Mouse (Mus musculus): ENCODE results near the gene Stip1. TPM values are rescaled to one million over a fixed set of nuclear protein-coding genes. Genes with fewer than 3 reads are reported as not detected.
A peak's percentile ranks its signal among the peaks of the same experiment; 100 is the strongest.

The Stip1 gene
- polyA plus RNA-seq, 1 experiment from 2014 or later = 51.4 TPM

GRCm38 (mm10) chr19:6990712-6991111 lies 49.1 kb downstream of the Stip1 start:
- Histone ChIP-seq H3K4me1 (ENCODE audit: insufficient read depth) (peaks cover 46% of the 10 kb centered on the region), H3K27me3 (ENCODE audit: insufficient read depth, low read length) (no peaks in the 10 kb centered on the region), H3K9ac (replicated peaks) (no peak overlapping the region), H3K27ac (ENCODE audit: low read depth) (no peak overlapping the region), H3K4me3 (ENCODE audit: low read depth, low read length) (no peak overlapping the region), H3K9me3 (ENCODE audit: low read length) (no peaks in the 10 kb centered on the region), H3K4me2 (ENCODE audit: low read depth, low read length) (no peak overlapping the region), H3K36me3 (replicated peaks; ENCODE audit: insufficient read depth, low read length) (0 out of 2 replicates have a peak, but pooled peaks cover 2% of the 10 kb centered on the region)
- ATAC-seq = no peak
- WGBS (ENCODE audit: insufficient replicate concordance) = 81% methylated on average over 6 of the region's 6 CpGs
- DNase-seq = no peak
- no peak for TF ChIP-seq EP300 (IDR thresholded peaks at IDR 0.05; ENCODE audit: low read depth)
- no peak for TF ChIP-seq CTCF (IDR thresholded peaks at IDR 0.05; ENCODE audit: low read depth)

DNA sequence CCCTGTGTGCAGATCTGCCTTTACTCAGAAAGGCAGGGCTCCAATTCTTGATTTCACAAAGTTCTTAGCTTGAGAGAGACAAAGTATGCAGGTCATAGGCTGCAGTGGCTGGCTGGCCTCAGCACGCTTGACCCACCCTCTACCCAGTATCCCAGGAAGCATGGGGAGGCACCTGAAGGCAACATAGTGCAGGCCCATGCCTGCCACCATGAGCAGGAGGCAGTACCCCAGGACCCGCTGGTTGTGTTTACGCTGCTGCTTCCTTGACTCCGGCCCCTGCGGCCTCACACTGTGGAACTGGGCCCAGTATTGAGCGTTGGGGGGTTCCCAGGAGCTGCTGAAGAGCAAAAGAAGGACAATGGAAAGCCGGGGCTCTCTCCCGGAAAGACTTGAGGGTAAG lies 50.5 kb downstream of the Stip1 start:
- H3K27me3 ChIP-seq (ENCODE audit: insufficient read depth, low read length) = no peaks in the 10 kb centered on the region
- 91% methylated on average over 8 of the region's 8 CpGs for WGBS (ENCODE audit: insufficient replicate concordance)
- no peak for TF ChIP-seq CTCF (IDR thresholded peaks at IDR 0.05; ENCODE audit: low read depth)
- H3K36me3 ChIP-seq (replicated peaks; ENCODE audit: insufficient read depth, low read length) = peaks cover 8% of the 10 kb centered on the region; the same call in 1 of the 2 replicates
- H3K9ac ChIP-seq (replicated peaks) = no peak overlapping the region
- no peak overlapping the region for H3K4me3 ChIP-seq (ENCODE audit: low read depth, low read length)
- H3K9me3 ChIP-seq (ENCODE audit: low read length) = no peaks in the 10 kb centered on the region
- DNase-seq (no peak), ATAC-seq (no peak)
- no peak overlapping the region for H3K27ac ChIP-seq (ENCODE audit: low read depth)
- H3K4me1 ChIP-seq (ENCODE audit: insufficient read depth) = peaks cover 36% of the 10 kb centered on the region
- no peak overlapping the region for H3K4me2 ChIP-seq (ENCODE audit: low read depth, low read length)

DNA sequence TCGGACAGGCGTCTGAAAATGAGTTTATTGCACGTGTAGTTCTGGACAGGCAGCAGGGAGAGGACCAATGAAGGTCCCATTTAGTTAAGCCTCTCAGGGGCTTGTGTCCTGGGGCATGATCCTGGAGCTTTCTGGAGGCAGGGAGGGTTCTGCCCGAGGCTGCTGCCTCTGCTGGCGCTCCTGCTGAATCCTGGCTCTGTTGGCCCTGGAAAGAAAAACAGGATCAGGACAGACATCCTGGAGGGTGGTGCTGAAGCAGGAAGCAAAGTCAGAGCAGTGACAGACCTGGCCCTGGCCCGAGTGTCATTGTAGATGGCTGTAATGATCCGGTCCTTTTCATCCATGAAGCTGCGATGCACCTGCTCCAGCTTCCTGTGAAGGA lies 51.9 kb downstream of the Stip1 start:
- Histone ChIP-seq H3K27me3 (ENCODE audit: insufficient read depth, low read length) (no peaks in the 10 kb centered on the region), H3K4me1 (ENCODE audit: insufficient read depth) (peaks cover 31% of the 10 kb centered on the region), H3K9me3 (ENCODE audit: low read length) (no peaks in the 10 kb centered on the region), H3K27ac (ENCODE audit: low read depth) (peak overlapping the region; percentile 48; the same call in 1 of the 2 replicates), H3K9ac (replicated peaks) (peak overlapping the region; percentile 75), H3K4me2 (ENCODE audit: low read depth, low read length) (peak overlapping the region; percentile 98), H3K36me3 (replicated peaks; ENCODE audit: insufficient read depth, low read length) (peaks cover 16% of the 10 kb centered on the region; the same call in 1 of the 2 replicates), H3K4me3 (ENCODE audit: low read depth, low read length) (peak overlapping the region; percentile 77)
- TF ChIP-seq CTCF (IDR thresholded peaks at IDR 0.05; ENCODE audit: low read depth) = no peak
- no peak for TF ChIP-seq EP300 (IDR thresholded peaks at IDR 0.05; ENCODE audit: low read depth)
- peak; percentile 24 for DNase-seq
- no peak for ATAC-seq
- 9% methylated on average over 8 of the region's 8 CpGs for WGBS (ENCODE audit: insufficient replicate concordance)

DNA sequence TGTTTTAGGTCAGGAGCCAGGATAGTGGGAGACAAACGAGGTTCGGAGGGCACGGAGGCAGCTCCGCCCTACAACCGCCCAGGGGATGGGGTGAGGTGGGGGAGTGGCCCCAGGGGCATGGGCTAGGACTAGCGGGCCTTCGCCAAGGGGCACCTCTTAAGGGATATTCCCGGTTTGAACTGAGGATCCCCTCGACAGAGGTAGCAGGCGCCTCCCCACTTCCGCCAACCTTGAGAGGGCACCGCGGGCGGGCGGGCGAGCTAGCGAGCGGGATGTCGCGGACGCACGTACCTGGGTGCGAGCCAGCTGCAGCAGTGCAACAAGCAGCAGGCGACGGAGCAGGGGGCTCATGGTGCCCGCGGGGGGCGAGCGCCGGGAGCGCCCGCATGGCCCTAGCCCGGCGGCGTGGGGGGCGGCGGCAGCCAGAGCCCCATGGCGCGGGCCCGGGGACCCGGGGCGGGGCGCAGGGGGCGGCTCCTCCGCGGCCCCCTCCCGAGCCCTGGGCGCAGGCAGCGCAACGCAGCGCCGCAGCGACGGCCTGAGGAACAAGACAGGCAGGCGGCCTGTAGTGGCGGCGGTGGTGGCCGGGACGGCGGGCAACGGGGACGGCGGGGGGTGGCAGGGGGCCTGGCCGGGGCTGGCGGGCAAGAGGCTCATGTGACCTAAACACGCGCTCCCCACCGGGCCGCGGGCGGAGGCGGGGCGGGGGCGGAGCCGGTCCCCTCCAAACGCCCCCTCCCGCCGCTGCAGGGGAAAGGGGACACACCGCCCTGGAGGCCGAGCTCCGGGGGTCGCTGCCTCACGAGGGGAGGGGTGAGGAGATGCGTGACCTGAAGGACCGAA lies 52.5 kb downstream of the Stip1 start, which contains the start of gene Vegfb:
Gene Vegfb, minus strand, starts transcription at position 591 of the 843 bp plus-strand sequence.
- peaks cover 28% of the 10 kb centered on the region for H3K4me1 ChIP-seq (ENCODE audit: insufficient read depth)
- TF ChIP-seq EP300 (IDR thresholded peaks at IDR 0.05; ENCODE audit: low read depth) (no peak), CTCF (IDR thresholded peaks at IDR 0.05; ENCODE audit: low read depth) (no peak)

GRCm38 (mm10) chr19:6985951-6986708 lies 53.6 kb downstream of the Stip1 start:
- WGBS (ENCODE audit: insufficient replicate concordance) = 61% methylated on average over 10 of the region's 10 CpGs
- Histone ChIP-seq H3K4me1 (ENCODE audit: insufficient read depth) (peaks cover 26% of the 10 kb centered on the region), H3K27me3 (ENCODE audit: insufficient read depth, low read length) (no peaks in the 10 kb centered on the region), H3K4me3 (ENCODE audit: low read depth, low read length) (peak overlapping the region; percentile 77), H3K9ac (replicated peaks) (peak overlapping the region; percentile 75; the same call in 1 of the 2 replicates), H3K27ac (ENCODE audit: low read depth) (peak overlapping the region; percentile 76; the same call in 1 of the 2 replicates), H3K9me3 (ENCODE audit: low read length) (no peaks in the 10 kb centered on the region), H3K36me3 (replicated peaks; ENCODE audit: insufficient read depth, low read length) (peaks cover 18% of the 10 kb centered on the region; the same call in 1 of the 2 replicates), H3K4me2 (ENCODE audit: low read depth, low read length) (peak overlapping the region; percentile 98)
- DNase-seq (no peak), ATAC-seq (peak; percentile 16; the same call in 1 of the 2 replicates)
- peak; percentile 70 for TF ChIP-seq EP300 (IDR thresholded peaks at IDR 0.05; ENCODE audit: low read depth)
- no peak for TF ChIP-seq CTCF (IDR thresholded peaks at IDR 0.05; ENCODE audit: low read depth)

More for the DNA sequence above, 52.5 kb downstream of the Stip1 start, which contains the start of gene Vegfb:
- Histone ChIP-seq H3K9me3 (ENCODE audit: low read length) (no peaks in the 10 kb centered on the region), H3K9ac (replicated peaks) (peak within 1 kb of the TSS; percentile 75), H3K36me3 (replicated peaks; ENCODE audit: insufficient read depth, low read length) (peaks cover 18% of the 10 kb centered on the region; the same call in 1 of the 2 replicates), H3K27me3 (ENCODE audit: insufficient read depth, low read length) (no peaks in the 10 kb centered on the region), H3K4me2 (ENCODE audit: low read depth, low read length) (peak within 1 kb of the TSS; percentile 98), H3K27ac (ENCODE audit: low read depth) (peak within 1 kb of the TSS; percentile 76), H3K4me3 (ENCODE audit: low read depth, low read length) (peak within 1 kb of the TSS; percentile 77)
- peak; percentile 43 for ATAC-seq
- peak; percentile 71 for DNase-seq
- WGBS (ENCODE audit: insufficient replicate concordance) = 1% methylated on average over 50 of the region's 85 CpGs

GRCm38 (mm10) chr19:6985300-6985699 lies 54.5 kb downstream of the Stip1 start:
- H3K4me1 ChIP-seq (ENCODE audit: insufficient read depth) = peaks cover 30% of the 10 kb centered on the region
- DNase-seq (no peak), ATAC-seq (no peak)
- no peak overlapping the region for H3K4me3 ChIP-seq (ENCODE audit: low read depth, low read length)
- H3K9ac ChIP-seq (replicated peaks) = no peak overlapping the region
- H3K9me3 ChIP-seq (ENCODE audit: low read length) = no peaks in the 10 kb centered on the region
- H3K4me2 ChIP-seq (ENCODE audit: low read depth, low read length) = no peak overlapping the region
- 89% methylated on average over 19 of the region's 19 CpGs for WGBS (ENCODE audit: insufficient replicate concordance)
- TF ChIP-seq EP300 (IDR thresholded peaks at IDR 0.05; ENCODE audit: low read depth) (no peak), CTCF (IDR thresholded peaks at IDR 0.05; ENCODE audit: low read depth) (no peak)
- peaks cover 18% of the 10 kb centered on the region; the same call in 1 of the 2 replicates for H3K36me3 ChIP-seq (replicated peaks; ENCODE audit: insufficient read depth, low read length)
- H3K27me3 ChIP-seq (ENCODE audit: insufficient read depth, low read length) = no peaks in the 10 kb centered on the region
- H3K27ac ChIP-seq (ENCODE audit: low read depth) = no peak overlapping the region
